Mouse (Mus musculus) right cerebral cortex, adult 18-20 months (tissue): Measurements from ENCODE around the gene Tmie.
A peak's percentile ranks its signal among the peaks of the same experiment; 100 is the strongest.

Experiments used
- DNase-seq: peaks from one replicate; pipeline ENCODE4 v3.0.0; 2022; ENCODE audit warnings: mixed read lengths

Gene Tmie

GRCm38 (mm10) chr9:110887388-110888303 lies 7.7 kb upstream of the Tmie start:
- DNase-seq = no peak

GRCm38 (mm10) chr9:110881953-110882352 lies 2.0 kb upstream of the Tmie start:
- DNase-seq = no peak

- no peak for DNase-seq
Observed at GRCm38 (mm10) chr9:110880772-110881171, 859 bp upstream of the Tmie start.

- peak; percentile 23 for DNase-seq
Observed at GRCm38 (mm10) chr9:110879191-110879920, 557 bp downstream of the Tmie start, which contains the start of gene Als2cl. Als2cl (plus strand) TSS chr9:110879870.

- peak; percentile 29 for DNase-seq
Observed at GRCm38 (mm10) chr9:110877888-110878287, 2.0 kb downstream of the Tmie start.

- no peak for DNase-seq
Observed at GRCm38 (mm10) chr9:110877353-110877752, 2.6 kb downstream of the Tmie start.

GRCm38 (mm10) chr9:110875288-110875695 lies 4.6 kb downstream of the Tmie start:
- DNase-seq = no peak

GRCm38 (mm10) chr9:110874660-110875191 lies 5.2 kb downstream of the Tmie start:
- no peak for DNase-seq

- peak; percentile 23 for DNase-seq
Observed at GRCm38 (mm10) chr9:110873681-110874659, 5.9 kb downstream of the Tmie start.

- peak; percentile 66 for DNase-seq
Observed at GRCm38 (mm10) chr9:110871030-110871429, 8.9 kb downstream of the Tmie start.

- no peak for DNase-seq
Observed at GRCm38 (mm10) chr9:110858967-110859596, 20.8 kb downstream of the Tmie start.

GRCm38 (mm10) chr9:110858523-110858922 lies 21.4 kb downstream of the Tmie start:
- DNase-seq = no peak

GRCm38 (mm10) chr9:110857781-110858472 lies 22.0 kb downstream of the Tmie start, which contains the start of gene Prss50:
Prss50 (plus strand) TSS chr9:110857967.
- DNase-seq = no peak

- no peak for DNase-seq
Observed at GRCm38 (mm10) chr9:110856920-110857319, 23.0 kb downstream of the Tmie start.

GRCm38 (mm10) chr9:110855903-110856302 lies 24.0 kb downstream of the Tmie start:
- DNase-seq = no peak

GRCm38 (mm10) chr9:110849162-110849561 lies 30.8 kb downstream of the Tmie start:
- DNase-seq = no peak

GRCm38 (mm10) chr9:110844206-110844605 lies 35.7 kb downstream of the Tmie start, which contains the start of gene Prss46:
Prss46 (plus strand) TSS chr9:110844506.
- DNase-seq = no peak

- no peak for DNase-seq
Observed at GRCm38 (mm10) chr9:110841438-110841837, 38.5 kb downstream of the Tmie start.

GRCm38 (mm10) chr9:110840905-110841304 lies 39.0 kb downstream of the Tmie start:
- DNase-seq = no peak

- DNase-seq = peak; percentile 30
Observed at GRCm38 (mm10) chr9:110836112-110836511, 43.8 kb downstream of the Tmie start.

- DNase-seq = no peak
Observed at GRCm38 (mm10) chr9:110834961-110835360, 45.0 kb downstream of the Tmie start.
